Mouse (Mus musculus) urinary bladder, adult 18-20 months (tissue): ENCODE results near the gene Setx.

Experiments
- DNase-seq, 2 experiments: peaks; one replicate each; pipeline ENCODE4 v3.0.0; 2022; ENCODE audit warnings: low spot score in 2 of 2, mixed read lengths in 2 of 2

Setx gene

DNA sequence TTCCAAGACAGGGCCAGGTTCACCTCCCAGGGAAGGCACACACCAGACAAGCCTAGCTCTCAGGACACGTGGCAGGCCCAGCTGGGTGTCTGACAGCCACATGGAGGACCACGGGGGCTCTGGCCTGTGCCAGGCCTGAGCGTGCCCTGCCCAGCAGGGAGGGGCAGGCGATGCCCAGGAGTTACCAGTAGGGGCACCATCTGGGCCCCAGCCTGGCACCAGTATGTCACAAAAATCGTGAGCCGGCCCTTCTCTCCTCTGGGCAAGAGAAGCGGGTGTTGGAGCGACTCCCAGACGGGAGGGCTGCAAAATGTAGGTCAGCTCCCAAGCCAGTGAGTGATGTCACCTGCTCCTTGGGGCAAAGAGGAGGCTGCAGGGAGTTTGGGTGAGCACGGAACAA lies 93.9 kb downstream of the Setx start:
- peak in 1 of 2 experiments; percentile 15 for DNase-seq

DNA sequence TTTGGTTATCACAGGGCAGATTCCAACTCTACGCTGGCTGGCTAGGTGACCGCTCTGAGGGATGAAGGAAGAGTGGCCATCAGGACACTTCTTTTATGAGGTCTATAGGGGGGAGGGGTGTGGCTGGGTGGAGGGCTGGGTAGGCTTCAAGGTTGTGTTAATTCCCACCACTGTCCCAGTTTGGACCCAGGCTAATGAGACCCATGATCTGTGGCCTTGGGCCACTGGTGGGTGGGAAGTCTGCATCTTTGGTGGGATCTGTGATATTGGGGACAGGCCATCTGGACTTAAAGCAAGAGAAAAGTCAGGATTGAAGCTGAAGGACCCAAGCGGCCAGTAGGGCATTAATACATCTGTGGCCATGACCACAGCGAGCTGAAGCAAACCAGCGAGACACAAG lies 94.8 kb downstream of the Setx start:
- DNase-seq, result no peak

DNA sequence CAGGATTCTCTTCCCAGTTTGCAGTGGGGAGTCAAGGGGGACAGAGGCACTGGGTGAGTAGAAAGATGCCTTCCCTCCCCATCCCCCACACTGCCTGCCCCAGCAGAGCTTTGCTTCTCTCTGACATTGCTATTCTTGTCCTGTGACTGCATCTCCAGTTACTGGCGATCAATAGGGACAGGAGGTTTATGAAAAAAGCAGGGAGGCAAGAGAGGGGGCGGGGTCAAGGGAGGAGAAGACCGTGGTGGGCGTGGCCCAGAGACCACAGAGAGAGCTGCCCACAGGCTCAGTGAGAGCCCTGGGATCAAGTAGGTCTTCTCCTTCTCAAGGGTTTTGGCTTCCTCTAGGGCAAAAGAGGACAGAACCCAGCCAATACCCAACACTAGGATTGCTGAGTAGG lies 98.3 kb downstream of the Setx start:
- no peak for DNase-seq

DNA sequence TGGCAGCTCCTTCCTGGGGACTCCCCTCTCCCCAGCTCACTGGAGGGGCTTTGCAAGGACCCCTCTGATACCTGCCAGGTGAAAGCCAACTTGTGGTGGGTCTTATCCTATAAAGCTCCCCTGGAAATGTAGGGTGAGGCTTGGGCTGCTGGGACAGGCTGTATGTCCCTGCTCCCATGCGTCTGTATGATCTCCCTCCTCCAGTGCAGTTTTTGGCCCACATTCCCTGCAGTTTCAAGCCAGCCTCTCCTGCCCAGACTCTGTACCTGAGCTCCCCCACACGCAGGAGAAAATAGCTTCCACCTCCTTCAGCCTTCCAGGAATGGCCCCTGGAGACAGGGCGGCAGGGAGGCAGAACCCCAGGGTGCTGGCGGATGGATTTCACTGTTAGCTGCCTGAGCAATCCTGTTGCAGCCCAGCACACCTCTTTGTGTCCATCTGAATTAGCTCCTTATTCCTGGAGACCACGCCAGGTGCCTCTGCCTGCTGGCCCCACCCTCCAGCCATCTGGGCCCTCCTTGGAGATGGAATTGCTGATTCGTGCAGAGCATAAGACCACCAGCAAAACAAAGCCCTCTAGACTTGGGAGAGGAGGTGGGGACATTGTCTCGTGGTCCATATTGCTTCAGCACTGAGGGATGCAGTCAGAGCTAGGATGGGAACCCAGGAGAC lies 99.7 kb downstream of the Setx start:
- DNase-seq, result no peak

DNA sequence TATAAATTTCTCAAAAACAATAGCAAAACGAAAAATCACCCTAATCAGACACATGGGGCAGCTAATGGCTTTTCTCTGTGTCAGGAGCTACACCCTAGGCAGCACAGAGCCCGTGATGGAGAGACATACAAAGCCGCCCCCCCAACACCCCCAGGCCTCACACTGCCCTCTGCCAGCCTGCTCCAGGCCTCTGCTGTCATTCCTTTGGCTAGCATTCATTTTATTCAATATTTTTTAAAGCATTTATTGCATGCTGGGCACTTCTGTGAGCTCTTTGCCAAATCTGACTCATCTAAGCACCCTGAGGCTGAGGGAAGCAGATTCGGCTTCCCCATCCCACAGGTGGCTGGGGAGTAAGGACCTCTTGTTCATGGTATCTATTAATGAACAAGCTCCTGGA lies 102.7 kb downstream of the Setx start:
- no peak for DNase-seq

DNA sequence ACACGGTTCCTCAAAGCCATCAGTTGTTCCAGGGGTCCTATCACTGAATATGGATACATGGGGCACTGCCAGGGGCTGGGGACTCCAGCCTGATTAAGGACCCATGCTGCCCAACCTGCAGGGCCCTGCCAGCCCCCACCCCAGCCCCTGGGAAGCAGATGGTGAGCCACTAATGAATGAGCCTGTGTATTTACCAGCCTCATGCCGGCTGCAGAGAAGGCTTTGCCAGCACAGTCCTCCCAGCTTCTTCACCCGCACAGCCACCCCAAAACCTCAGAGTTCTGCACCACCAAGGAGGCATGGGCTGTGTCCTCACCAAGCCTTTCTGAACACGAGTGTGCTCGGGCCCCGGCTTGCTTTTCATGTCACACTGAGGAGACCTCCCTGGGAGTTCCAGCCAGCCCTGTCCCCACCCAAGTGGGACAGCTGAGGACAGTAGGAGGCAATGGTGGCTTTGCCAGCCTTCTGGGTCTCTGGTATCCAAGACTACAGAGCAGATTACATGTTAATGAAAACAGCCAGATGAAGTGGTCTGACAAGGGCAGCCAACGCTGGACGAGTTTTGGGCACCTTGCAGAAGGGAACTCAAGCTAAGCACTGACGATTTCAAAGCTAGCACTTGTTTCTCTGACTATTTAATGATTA lies 106.3 kb downstream of the Setx start:
- no peak for DNase-seq
